Mouse (Mus musculus) embryonic facial prominence, embryonic 15.5 days (tissue): ENCODE data around the gene Megf9. TPM values are rescaled to one million over a fixed set of nuclear protein-coding genes. Genes with fewer than 3 reads are reported as not detected.

Source experiments
- ATAC-seq: fragments of 200-750 bp; cut with Nextera tagmentation; 2 replicates; pipeline ENCODE4 v1.8.0; 2017; ENCODE audit warnings: low read depth, moderate TSS enrichment; ENCODE audit not compliant: insufficient number of reproducible peaks, low FRiP score, low TSS enrichment
- H3K27ac ChIP-seq: fragments of 300-500 bp; sonication (generic); replicated peaks from 2 replicates; pipeline ENCODE4 v1.5.1; 2015; ENCODE audit warnings: mild to moderate bottlenecking, inconsistent platforms
- H3K27me3 ChIP-seq: fragments of 300-500 bp; sonication (generic); 2 replicates; pipeline ENCODE4 v1.6.1; 2015; ENCODE audit warnings: inconsistent platforms
- H3K36me3 ChIP-seq: fragments of 300-500 bp; sonication (generic); 2 replicates; pipeline ENCODE4 v1.6.1; 2015; ENCODE audit warnings: mild to moderate bottlenecking, inconsistent platforms
- H3K4me1 ChIP-seq: fragments of 300-500 bp; sonication (generic); 2 replicates; pipeline ENCODE4 v1.6.1; 2015; ENCODE audit warnings: inconsistent platforms
- H3K4me2 ChIP-seq: fragments of 300-500 bp; sonication (generic); replicated peaks from 2 replicates; pipeline ENCODE4 v1.6.1; 2015; ENCODE audit warnings: mild to moderate bottlenecking, inconsistent platforms
- H3K4me3 ChIP-seq: fragments of 300-500 bp; sonication (generic); replicated peaks from 2 replicates; pipeline ENCODE4 v1.5.1; 2015; ENCODE audit warnings: mild to moderate bottlenecking, inconsistent platforms
- H3K9ac ChIP-seq: fragments of 300-500 bp; sonication (generic); 2 replicates; pipeline ENCODE4 v1.6.1; 2015; ENCODE audit warnings: inconsistent platforms
- H3K9me3 ChIP-seq: fragments of 300-500 bp; sonication (generic); replicated peaks from 2 replicates; pipeline ENCODE4 v1.6.1; 2016; ENCODE audit warnings: inconsistent platforms
- WGBS: fragments of 180-500 bp; shearing (Covaris S2); methylation state at CpG from one replicate; pipeline ENCODE4 v1.1.7; 2015; 5-methylcytosine and 5-hydroxymethylcytosine counted together
- polyA plus RNA-seq: library from polyadenylated mRNA; unstranded; fragments of >200 nt; fragmentation: Nextera tagmentation; extraction: Ambion mirVana; gene quantifications from 2 replicates; pipeline ENCODE4 v1.2.1, GENCODE M21; 2015

The Megf9 gene
- polyA plus RNA-seq, 1 experiment from 2014 or later = 14.0 TPM

GRCm38 (mm10) chr4:70488415-70488814 is 46.4 kb downstream of the Megf9 start:
- Histone ChIP-seq H3K9ac (no peak overlapping the region), H3K9me3 (no peaks in the 10 kb centered on the region), H3K4me2 (no peak overlapping the region), H3K4me1 (no peaks in the 10 kb centered on the region), H3K4me3 (no peak overlapping the region), H3K27ac (no peak overlapping the region), H3K27me3 (no peaks in the 10 kb centered on the region), H3K36me3 (no peaks in the 10 kb centered on the region)
- WGBS = 89% methylated on average over 3 of the region's 3 CpGs
- no peak for ATAC-seq

- WGBS = 78% methylated on average over 2 of the region's 2 CpGs
- Histone ChIP-seq H3K4me3 (no peak overlapping the region), H3K4me2 (no peak overlapping the region), H3K9me3 (no peaks in the 10 kb centered on the region), H3K9ac (no peak overlapping the region), H3K4me1 (no peaks in the 10 kb centered on the region), H3K27me3 (no peaks in the 10 kb centered on the region), H3K36me3 (no peaks in the 10 kb centered on the region), H3K27ac (no peak overlapping the region)
- ATAC-seq = no peak
Measured at GRCm38 (mm10) chr4:70484134-70484533, 50.7 kb downstream of the Megf9 start.

GRCm38 (mm10) chr4:70481931-70482330 is 52.9 kb downstream of the Megf9 start:
- no peaks in the 10 kb centered on the region for H3K4me1 ChIP-seq
- H3K4me2 ChIP-seq = no peak overlapping the region
- no peaks in the 10 kb centered on the region for H3K9me3 ChIP-seq
- no peak for ATAC-seq
- no peak overlapping the region for H3K27ac ChIP-seq
- WGBS = 83% methylated on average over 4 of the region's 4 CpGs
- H3K9ac ChIP-seq = no peak overlapping the region
- no peak overlapping the region for H3K4me3 ChIP-seq
- H3K36me3 ChIP-seq = no peaks in the 10 kb centered on the region
- H3K27me3 ChIP-seq = no peaks in the 10 kb centered on the region

GRCm38 (mm10) chr4:70471398-70471797 is 63.4 kb downstream of the Megf9 start:
- Histone ChIP-seq H3K36me3 (no peaks in the 10 kb centered on the region), H3K4me3 (no peak overlapping the region), H3K27me3 (no peaks in the 10 kb centered on the region), H3K4me1 (no peaks in the 10 kb centered on the region), H3K9me3 (no peaks in the 10 kb centered on the region), H3K4me2 (no peak overlapping the region), H3K27ac (no peak overlapping the region), H3K9ac (no peak overlapping the region)
- 66% methylated on average over 2 of the region's 2 CpGs for WGBS
- ATAC-seq = no peak

- 89% methylated on average over 1 of the region's 1 CpGs for WGBS
Measured at GRCm38 (mm10) chr4:70465921-70466689, 68.7 kb downstream of the Megf9 start.

GRCm38 (mm10) chr4:70463302-70463701 is 71.5 kb downstream of the Megf9 start:
- no peak for ATAC-seq
- no peaks in the 10 kb centered on the region for H3K36me3 ChIP-seq
- WGBS = 85% methylated on average over 2 of the region's 2 CpGs
- H3K4me1 ChIP-seq = no peaks in the 10 kb centered on the region
- H3K27ac ChIP-seq = no peak overlapping the region
- H3K9me3 ChIP-seq = no peaks in the 10 kb centered on the region
- H3K4me2 ChIP-seq = no peak overlapping the region
- H3K4me3 ChIP-seq = no peak overlapping the region
- no peak overlapping the region for H3K9ac ChIP-seq
- H3K27me3 ChIP-seq = no peaks in the 10 kb centered on the region

More at GRCm38 (mm10) chr4:70465921-70466689, 68.7 kb downstream of the Megf9 start:
- Histone ChIP-seq H3K9me3 (no peaks in the 10 kb centered on the region), H3K4me3 (no peak overlapping the region), H3K36me3 (no peaks in the 10 kb centered on the region), H3K27me3 (no peaks in the 10 kb centered on the region), H3K27ac (no peak overlapping the region), H3K4me1 (no peaks in the 10 kb centered on the region), H3K9ac (no peak overlapping the region), H3K4me2 (no peak overlapping the region)
- no peak for ATAC-seq

GRCm38 (mm10) chr4:70461416-70461815 is 73.4 kb downstream of the Megf9 start:
- no peaks in the 10 kb centered on the region for H3K4me1 ChIP-seq
- H3K4me2 ChIP-seq = no peak overlapping the region
- no peaks in the 10 kb centered on the region for H3K9me3 ChIP-seq
- no peaks in the 10 kb centered on the region for H3K36me3 ChIP-seq
- H3K27ac ChIP-seq = no peak overlapping the region
- no peak overlapping the region for H3K4me3 ChIP-seq
- H3K27me3 ChIP-seq = no peaks in the 10 kb centered on the region
- no peak for ATAC-seq
- no peak overlapping the region for H3K9ac ChIP-seq

GRCm38 (mm10) chr4:70452161-70452560 is 82.6 kb downstream of the Megf9 start:
- no peak overlapping the region for H3K4me2 ChIP-seq
- no peaks in the 10 kb centered on the region for H3K4me1 ChIP-seq
- no peaks in the 10 kb centered on the region for H3K9me3 ChIP-seq
- WGBS = 84% methylated on average over 3 of the region's 3 CpGs
- no peak overlapping the region for H3K4me3 ChIP-seq
- no peak overlapping the region for H3K9ac ChIP-seq
- no peak for ATAC-seq
- no peak overlapping the region for H3K27ac ChIP-seq
- no peaks in the 10 kb centered on the region for H3K27me3 ChIP-seq
- 0 out of 2 replicates have a peak, but pooled peaks cover 3% of the 10 kb centered on the region for H3K36me3 ChIP-seq

- ATAC-seq = no peak
- Histone ChIP-seq H3K27me3 (no peaks in the 10 kb centered on the region), H3K9me3 (no peaks in the 10 kb centered on the region), H3K36me3 (0 out of 2 replicates have a peak, but pooled peaks cover 3% of the 10 kb centered on the region), H3K27ac (no peak overlapping the region), H3K4me3 (no peak overlapping the region), H3K4me2 (no peak overlapping the region), H3K4me1 (no peaks in the 10 kb centered on the region), H3K9ac (no peak overlapping the region)
- WGBS = 0% methylated on average over 2 of the region's 2 CpGs
Measured at GRCm38 (mm10) chr4:70451750-70452149, 83.0 kb downstream of the Megf9 start.

- Histone ChIP-seq H3K4me3 (no peak overlapping the region), H3K27ac (no peak overlapping the region), H3K27me3 (no peaks in the 10 kb centered on the region), H3K9me3 (no peaks in the 10 kb centered on the region), H3K4me1 (no peaks in the 10 kb centered on the region), H3K4me2 (no peak overlapping the region), H3K9ac (no peak overlapping the region), H3K36me3 (no peaks in the 10 kb centered on the region)
- ATAC-seq = no peak
- 93% methylated on average over 1 of the region's 1 CpGs for WGBS
Measured at GRCm38 (mm10) chr4:70449668-70450067, 85.1 kb downstream of the Megf9 start.

GRCm38 (mm10) chr4:70446774-70447173 is 88.0 kb downstream of the Megf9 start:
- H3K4me3 ChIP-seq = no peak overlapping the region
- WGBS = 77% methylated on average over 3 of the region's 3 CpGs

GRCm38 (mm10) chr4:70420202-70420601 is 114.6 kb downstream of the Megf9 start:
- Histone ChIP-seq H3K36me3 (no peaks in the 10 kb centered on the region), H3K4me1 (no peaks in the 10 kb centered on the region), H3K9ac (no peak overlapping the region), H3K9me3 (no peaks in the 10 kb centered on the region), H3K4me2 (no peak overlapping the region), H3K4me3 (no peak overlapping the region), H3K27me3 (no peaks in the 10 kb centered on the region), H3K27ac (no peak overlapping the region)
- ATAC-seq = no peak
- 63% methylated on average over 2 of the region's 2 CpGs for WGBS

More at GRCm38 (mm10) chr4:70446774-70447173, 88.0 kb downstream of the Megf9 start:
- Histone ChIP-seq H3K4me1 (no peaks in the 10 kb centered on the region), H3K36me3 (no peaks in the 10 kb centered on the region), H3K27ac (no peak overlapping the region), H3K27me3 (no peaks in the 10 kb centered on the region), H3K9ac (no peak overlapping the region), H3K4me2 (no peak overlapping the region), H3K9me3 (no peaks in the 10 kb centered on the region)
- no peak for ATAC-seq
